Mouse (Mus musculus): ENCODE results near the gene Rfng.

DNA sequence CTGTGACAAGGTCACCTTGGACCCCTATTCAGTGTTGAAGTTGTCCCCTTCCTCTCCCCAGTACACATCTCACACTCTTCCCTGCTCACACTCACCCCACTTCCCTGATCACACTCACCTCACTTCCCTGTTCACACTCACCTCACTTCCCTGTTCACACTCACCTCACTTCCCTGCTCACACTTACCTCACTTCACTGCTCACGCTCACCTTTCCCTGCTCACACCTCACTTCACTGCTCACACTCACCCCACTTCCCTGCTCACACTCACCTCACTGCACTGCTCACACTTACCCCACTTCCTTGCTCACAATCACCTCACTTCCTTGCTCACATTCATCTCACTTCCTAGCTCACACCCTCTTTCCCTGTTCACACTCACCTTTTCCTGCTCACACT, 52.6 kb downstream of the Rfng start:
- no peak for TF ChIP-seq RAD21 (IDR thresholded peaks at IDR 0.05; ENCODE audit: low read depth, low read length)
- TF ChIP-seq MAFK (IDR thresholded peaks at IDR 0.05; ENCODE audit: insufficient replicate concordance, low read length) = no peak
- no peak for TF ChIP-seq ZMIZ1 (IDR thresholded peaks at IDR 0.05; ENCODE audit: low read depth, low read length)
- no peak for TF ChIP-seq JUND (conservative IDR thresholded peaks at IDR 0.05; ENCODE audit: low read depth, low read length)
- no peak for TF ChIP-seq CHD1 (IDR thresholded peaks at IDR 0.05; ENCODE audit: low read depth, low read length)
- TF ChIP-seq HCFC1 (IDR thresholded peaks at IDR 0.05; ENCODE audit: low read depth, low read length) = no peak

All from CH12.LX (cell line).